Mouse (Mus musculus): ENCODE data around the gene Gpr19. TPM values are rescaled to one million over a fixed set of nuclear protein-coding genes. Genes with fewer than 3 reads are reported as not detected.

Gpr19 gene
- polyA plus RNA-seq, 1 experiment from 2014 or later = 9.1 TPM

DNA sequence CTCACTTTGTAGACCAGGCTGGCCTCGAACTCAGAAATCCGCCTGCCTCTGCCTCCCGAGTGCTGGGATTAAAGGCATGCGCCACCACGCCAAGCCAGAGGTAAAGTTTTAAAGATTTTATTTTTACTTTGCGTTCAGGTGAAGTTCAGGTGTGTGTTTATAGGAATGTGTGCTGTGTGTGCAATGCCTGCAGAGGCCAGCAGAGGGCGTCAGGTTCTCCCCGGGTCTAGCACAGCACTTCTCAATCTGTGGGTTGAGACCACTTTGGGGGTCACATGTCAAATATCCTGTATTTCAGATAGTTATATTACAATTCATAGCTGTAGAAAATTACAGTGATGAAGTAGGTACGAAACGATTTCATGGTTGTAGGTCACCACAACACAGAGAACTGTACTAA, 75.5 kb downstream of the Gpr19 start:
- no peaks in the 10 kb centered on the region for H3K36me3 ChIP-seq (ENCODE audit: control insufficient read depth, insufficient read depth, low read length)
- no peaks in the 10 kb centered on the region for H3K9me3 ChIP-seq (ENCODE audit: control insufficient read depth, low read length)
- H3K9ac ChIP-seq (ENCODE audit: low read length) = no peak overlapping the region
- no peak overlapping the region for H3K27ac ChIP-seq (replicated peaks in 1 of 2; ENCODE audit: control insufficient read depth in 1 of 2, insufficient read depth in 1 of 2, low read depth in 2 of 2, low read length in 2 of 2)
- no peak for ATAC-seq (ENCODE audit: insufficient number of reproducible peaks, insufficient read depth, low FRiP score, low read depth)
- peaks cover 3 to 5% of the 10 kb centered on the region in 2 experiments; a peak in 3 of 4 replicates for H3K4me1 ChIP-seq (ENCODE audit: control insufficient read depth in 2 of 2, insufficient read depth in 2 of 2, low read length in 2 of 2)
- H3K27me3 ChIP-seq (ENCODE audit: control insufficient read depth, insufficient read depth, low read length) = no peaks in the 10 kb centered on the region
- no peak overlapping the region for H3K4me2 ChIP-seq (ENCODE audit: low read length)
- no peak overlapping the region for H3K4me3 ChIP-seq (ENCODE audit: control insufficient read depth in 1 of 2, insufficient read depth in 1 of 2, low read depth in 1 of 2, low read length in 2 of 2)
- WGBS = 66% methylated on average over 10 of the region's 10 CpGs

DNA sequence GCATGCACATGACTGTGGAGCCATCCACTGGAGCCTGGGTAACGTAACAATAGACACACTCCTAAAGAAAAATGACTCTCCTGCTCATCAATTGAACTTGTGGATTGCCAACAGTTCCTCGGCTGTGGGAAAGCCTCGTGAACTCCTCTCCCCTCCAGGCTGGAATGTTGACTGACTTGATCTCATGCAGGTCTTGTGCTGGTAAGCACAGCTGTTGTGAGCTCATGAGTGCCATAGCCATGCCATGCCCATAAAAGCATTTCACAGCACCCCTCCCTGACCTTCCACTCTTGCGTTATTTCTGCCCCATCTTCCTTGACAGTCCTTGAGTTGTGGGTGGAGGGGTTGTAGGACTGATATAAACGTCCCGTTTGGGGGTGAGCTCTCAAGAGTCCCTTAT, 78.0 kb downstream of the Gpr19 start:
- H3K36me3 ChIP-seq (ENCODE audit: control insufficient read depth, insufficient read depth, low read length) = no peaks in the 10 kb centered on the region
- 50% methylated on average over 6 of the region's 6 CpGs for WGBS
- ATAC-seq (ENCODE audit: insufficient number of reproducible peaks, insufficient read depth, low FRiP score, low read depth) = no peak

DNA sequence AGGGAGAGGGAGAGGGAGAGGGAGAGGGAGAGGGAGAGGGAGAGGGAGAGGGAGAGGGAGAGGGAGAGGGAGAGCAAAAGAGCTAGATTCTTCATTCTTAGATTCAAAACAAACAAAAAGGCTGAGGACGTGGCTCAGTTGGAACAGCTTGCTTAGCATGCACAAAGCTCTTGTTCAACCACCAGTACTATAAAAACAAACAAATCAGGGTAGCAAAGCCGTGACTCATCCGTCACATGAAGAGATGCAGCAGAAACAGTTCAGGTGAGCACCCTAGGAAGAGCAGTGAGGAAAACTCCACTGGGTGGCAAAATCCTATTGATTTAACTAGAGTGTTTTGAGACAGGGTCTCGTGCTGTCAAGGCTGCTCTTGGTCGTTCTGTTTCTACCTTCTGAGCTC, 78.6 kb downstream of the Gpr19 start:
- Histone ChIP-seq H3K4me3 (ENCODE audit: control insufficient read depth in 1 of 2, insufficient read depth in 1 of 2, low read depth in 1 of 2, low read length in 2 of 2) (no peak overlapping the region), H3K36me3 (ENCODE audit: control insufficient read depth, insufficient read depth, low read length) (no peaks in the 10 kb centered on the region), H3K27me3 (ENCODE audit: control insufficient read depth, insufficient read depth, low read length) (no peaks in the 10 kb centered on the region), H3K9me3 (ENCODE audit: control insufficient read depth, low read length) (no peaks in the 10 kb centered on the region), H3K4me1 (ENCODE audit: control insufficient read depth in 2 of 2, insufficient read depth in 2 of 2, low read length in 2 of 2) (peaks cover 7 to 14% of the 10 kb centered on the region in 2 experiments; a peak in 3 of 4 replicates), H3K4me2 (ENCODE audit: low read length) (no peak overlapping the region), H3K27ac (replicated peaks in 1 of 2; ENCODE audit: control insufficient read depth in 1 of 2, insufficient read depth in 1 of 2, low read depth in 2 of 2, low read length in 2 of 2) (no peak overlapping the region), H3K9ac (ENCODE audit: low read length) (no peak overlapping the region)
- ATAC-seq (ENCODE audit: insufficient number of reproducible peaks, insufficient read depth, low FRiP score, low read depth) = no peak
- WGBS = 59% methylated on average over 5 of the region's 5 CpGs

More for the DNA sequence above, 78.0 kb downstream of the Gpr19 start:
- Histone ChIP-seq H3K27ac (replicated peaks in 1 of 2; ENCODE audit: control insufficient read depth in 1 of 2, insufficient read depth in 1 of 2, low read depth in 2 of 2, low read length in 2 of 2) (no peak overlapping the region), H3K4me2 (ENCODE audit: low read length) (no peak overlapping the region), H3K4me1 (ENCODE audit: control insufficient read depth in 2 of 2, insufficient read depth in 2 of 2, low read length in 2 of 2) (peaks cover 7 to 14% of the 10 kb centered on the region in 2 experiments; a peak in 3 of 4 replicates), H3K9ac (ENCODE audit: low read length) (no peak overlapping the region), H3K4me3 (ENCODE audit: control insufficient read depth in 1 of 2, insufficient read depth in 1 of 2, low read depth in 1 of 2, low read length in 2 of 2) (no peak overlapping the region), H3K27me3 (ENCODE audit: control insufficient read depth, insufficient read depth, low read length) (no peaks in the 10 kb centered on the region), H3K9me3 (ENCODE audit: control insufficient read depth, low read length) (no peaks in the 10 kb centered on the region)

Other genes starting within 250 kb of the Gpr19 start
- gene Dusp16, start 106.0 kb downstream of the Gpr19 start, polyA plus RNA-seq (2014; fragmentation: Nextera tagmentation; extraction: Ambion mirVana) = 19.7 and 22.2 TPM in 2 replicates
- 1.6 and 1.8 TPM in 2 replicates for gene Crebl2, start 68.4 kb downstream of the Gpr19 start, polyA plus RNA-seq (2014; fragmentation: Nextera tagmentation; extraction: Ambion mirVana)
- gene Cdkn1b, start 21.8 kb upstream of the Gpr19 start, polyA plus RNA-seq (2014; fragmentation: Nextera tagmentation; extraction: Ambion mirVana) = 16.3 and 21.0 TPM in 2 replicates
- 8.6 and 9.1 TPM in 2 replicates for gene Apold1, start 83.1 kb upstream of the Gpr19 start, polyA plus RNA-seq (2014; fragmentation: Nextera tagmentation; extraction: Ambion mirVana)
- 61.1 and 69.4 TPM in 2 replicates for gene Ddx47, start 113.0 kb upstream of the Gpr19 start, polyA plus RNA-seq (2014; fragmentation: Nextera tagmentation; extraction: Ambion mirVana)
- 3.1 and 3.4 TPM in 2 replicates for gene Gprc5a, start 167.1 kb upstream of the Gpr19 start, polyA plus RNA-seq (2014; fragmentation: Nextera tagmentation; extraction: Ambion mirVana)
- not detected in 2 replicates for gene Gprc5d, start 219.7 kb upstream of the Gpr19 start, polyA plus RNA-seq (2014; fragmentation: Nextera tagmentation; extraction: Ambion mirVana)

Data from heart, embryonic 14.5 days (tissue).